Mouse (Mus musculus) stomach, postnatal 0 days (tissue): ENCODE data around the gene Tnfrsf13c.

Experiments used
- CTCF ChIP-seq: IDR thresholded peaks from 2 replicates; pipeline ENCODE4 v1.5.1; 2016; ENCODE audit warnings: antibody characterized with exemption, low read depth, mild to moderate bottlenecking, moderate library complexity
- EP300 ChIP-seq: optimal IDR thresholded peaks from 2 replicates; pipeline ENCODE3; 2016; ENCODE audit warnings: antibody characterized with exemption

DNA sequence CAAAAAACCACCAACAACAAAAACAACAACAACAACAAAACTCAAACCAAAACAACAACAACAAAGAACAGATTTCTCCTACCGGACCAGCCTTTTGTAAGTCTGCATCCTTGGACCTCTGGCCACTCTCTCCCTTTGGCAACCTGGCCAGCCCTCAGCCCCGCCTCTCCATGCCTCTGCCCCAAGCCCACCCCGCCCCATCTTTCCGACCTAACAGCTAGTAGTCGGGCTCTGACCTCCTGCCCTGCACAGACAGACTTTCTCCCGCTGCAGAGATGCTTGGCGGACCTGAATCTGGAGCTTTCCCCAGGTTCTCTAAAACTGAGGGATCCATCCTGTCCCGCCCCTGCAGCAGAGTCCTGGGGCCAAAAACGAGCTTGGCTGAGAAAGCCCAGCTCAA lies 6.2 kb downstream of the Tnfrsf13c start:
- no peak for TF ChIP-seq CTCF
- TF ChIP-seq EP300: no peak
